11 mouse cellular contexts compared by ENCODE assay signal in the genomic region with DNA sequence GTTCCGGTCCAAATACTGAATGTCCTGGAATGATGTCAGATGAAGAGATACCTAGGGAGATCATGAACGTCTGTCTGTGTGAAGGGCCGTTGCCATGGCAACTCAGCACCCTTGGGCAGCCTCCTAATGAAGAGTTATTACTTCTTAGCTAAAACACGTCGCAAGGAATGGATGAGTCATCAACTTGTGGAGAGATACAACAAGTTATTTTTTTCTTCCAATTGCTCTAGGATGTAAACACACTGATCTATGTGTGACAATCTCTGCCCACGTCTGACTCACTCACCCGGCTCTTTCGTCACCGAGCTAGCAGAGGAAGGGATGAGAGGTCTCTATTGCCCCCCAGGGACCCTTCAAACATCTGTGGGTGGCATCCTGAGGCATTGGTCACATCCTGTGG.
A peak's percentile ranks its signal among the peaks of the same experiment; 100 is the strongest.
DNase-seq lines count a peak whose midpoint lies in the region; TF ChIP-seq lines count a peak whose summit lies in the region.
"Had no signal": no experiment of that assay in that cellular context is flagged by ENCODE, and none has a peak within 500 bp of the region (broad histone marks: within the 10 kb centered on the region; RNA-seq: fewer than 3 reads in every experiment).

No protein-coding gene starts in this region.

- H3K4me1 ChIP-seq in heart, embryonic 10.5 days: peaks cover 84% of the 10 kb centered on the region
- H3K4me1 ChIP-seq in heart, adult 2 months (ENCODE audit: control insufficient read depth, insufficient read depth, low read length): peaks cover 16% of the 10 kb centered on the region

- TF ChIP-seq POLR2A in heart, adult 2 months (IDR thresholded peaks at IDR 0.05; ENCODE audit: insufficient read depth, low read depth, low read length): no peak

- peak overlapping the region; percentile 83 for H3K27ac ChIP-seq in heart, embryonic 10.5 days
- H3K27ac ChIP-seq in heart, adult 2 months: no peak overlapping the region
- H3K27ac ChIP-seq: midbrain, embryonic 12.5 days had no signal

- H3K36me3 ChIP-seq in heart, embryonic 10.5 days: no peaks in the 10 kb centered on the region
- H3K36me3 ChIP-seq in heart, adult 2 months (ENCODE audit: control insufficient read depth, insufficient read depth, low read length): no peaks in the 10 kb centered on the region
- H3K36me3 ChIP-seq: G1E; midbrain, embryonic 12.5 days had no signal

- no peak for DNase-seq in heart, embryonic 10.5 days (ENCODE audit: low spot score)
- no peak for DNase-seq in heart, adult 2 months
- DNase-seq in ovary, adult 18-20 months (ENCODE audit: low spot score): peak; percentile 62
- no peak for DNase-seq in ovary, postnatal 14 days (ENCODE audit: low spot score)
- peak; percentile 55 for DNase-seq in adrenal gland, postnatal 10 days
- DNase-seq in natural killer cell, adult 2 months (ENCODE audit: low spot score in 2 of 2): peak; percentile 46 to 63
- no peak for DNase-seq in kidney, postnatal 36 days
- DNase-seq in cerebellum, adult 9-10 months: no peak
- DNase-seq: kidney, adult 9 months had no signal

- no peaks in the 10 kb centered on the region for H3K9me3 ChIP-seq in heart, embryonic 10.5 days
- H3K9me3 ChIP-seq: midbrain, embryonic 12.5 days had no signal

- no peak overlapping the region for H3K4me3 ChIP-seq in heart, embryonic 10.5 days
- H3K4me3 ChIP-seq in heart, adult 2 months: no peak overlapping the region
- H3K4me3 ChIP-seq: midbrain, embryonic 12.5 days had no signal

- 50% methylated on average over 9 of the region's 9 CpGs for WGBS in heart, embryonic 10.5 days
- WGBS in heart, adult 2 months: 43% methylated on average over 9 of the region's 9 CpGs

- TF ChIP-seq EP300 in heart, adult 2 months (IDR thresholded peaks at IDR 0.05; ENCODE audit: insufficient read depth, low read depth, low read length): no peak

- TF ChIP-seq CTCF in heart, adult 2 months (IDR thresholded peaks at IDR 0.05): no peak

- H3K9ac ChIP-seq in heart, adult 2 months (ENCODE audit: low read depth, low read length): no peak overlapping the region
- H3K9ac ChIP-seq: midbrain, embryonic 12.5 days had no signal

- 0 out of 2 replicates have a peak, but pooled peaks cover 6% of the 10 kb centered on the region for H3K27me3 ChIP-seq in heart, embryonic 10.5 days (ENCODE audit: insufficient read depth, poor library complexity, severe bottlenecking)
- H3K27me3 ChIP-seq in heart, adult 2 months (ENCODE audit: control insufficient read depth, insufficient read depth, low read length): no peaks in the 10 kb centered on the region

- H3K79me2 ChIP-seq in heart, adult 2 months (replicated peaks; ENCODE audit: control insufficient read depth, insufficient read depth, low read length): no peaks in the 10 kb centered on the region

- intact Hi-C loops in heart, adult 2 months (cut with DNase I): no loop called here

Comparison
In these comparisons a context has a peak if more than half of its experiments do, and no peak if none do; other contexts are left out.
1. DNase-seq: peak in ovary, adult 18-20 months (single experiment), adrenal gland, postnatal 10 days (single experiment) and natural killer cell, adult 2 months (2 of 2); none in heart, embryonic 10.5 days (single experiment), heart, adult 2 months (0 of 2), ovary, postnatal 14 days (single experiment), kidney, postnatal 36 days (0 of 2) and cerebellum, adult 9-10 months (single experiment).